Mouse (Mus musculus): Measurements from ENCODE around the gene Pdxk. TPM values are rescaled to one million over a fixed set of nuclear protein-coding genes. Genes with fewer than 3 reads are reported as not detected.

The Pdxk gene
- total RNA-seq, 2 experiments from 2014 or later, result 114 to 118 TPM

DNA sequence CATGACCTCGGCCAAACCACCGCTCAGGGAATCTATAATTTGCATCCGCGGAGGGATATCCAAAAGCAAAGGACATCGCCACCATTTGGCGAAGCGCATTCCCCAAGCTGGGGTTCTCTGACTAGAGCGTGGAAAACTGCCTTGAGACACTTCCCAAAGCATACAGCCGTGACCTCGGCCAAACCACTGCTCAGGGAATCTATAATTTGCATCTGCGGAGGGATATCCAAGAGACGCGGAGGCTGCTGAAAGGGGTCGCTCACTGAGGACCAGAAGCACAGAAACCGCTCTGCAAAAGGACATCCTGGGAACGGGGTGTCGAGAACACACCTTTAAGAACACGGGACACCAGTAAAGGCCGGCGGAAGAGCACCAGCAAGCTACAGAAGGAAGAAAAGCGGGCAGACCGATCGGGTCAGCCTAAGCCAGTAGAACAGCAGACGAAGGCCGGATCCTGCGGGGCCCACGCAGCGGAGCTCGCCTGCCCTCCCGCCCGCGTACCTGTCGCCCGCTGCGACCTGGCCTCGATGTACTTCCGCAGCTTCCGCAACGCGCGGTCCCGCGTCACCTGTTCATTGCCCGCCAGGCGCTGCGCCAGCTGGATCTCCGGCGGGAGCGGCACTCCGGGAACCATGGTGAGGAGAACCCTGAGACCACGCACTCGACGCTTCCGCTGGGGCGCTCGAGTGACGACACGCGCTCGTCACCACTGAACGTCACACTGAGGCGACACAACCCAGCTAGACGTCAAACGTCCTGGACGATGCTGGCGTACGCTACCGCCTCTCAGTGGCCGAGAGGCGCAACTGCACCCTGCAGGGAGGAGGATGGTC is 52.2 kb downstream of the Pdxk start, which contains the start of gene Rrp1:
Rrp1 (minus strand) TSS at position 725 of the 833 bp plus-strand sequence.
- peak; percentile 100 for TF ChIP-seq CTCF (IDR thresholded peaks at IDR 0.05)
- Histone ChIP-seq H3K4me3 (peak within 1 kb of the TSS; percentile 95), H3K27ac (peak within 1 kb of the TSS; percentile 85)
- intact Hi-C loops (cut with DNase I), result loop anchor here (5.0 kb wide), 1 partner anchor 225 kb away; the partner anchor contains the start of gene Pwp2
- peak; percentile 95 to 98 for DNase-seq (ENCODE audit: extremely low spot score in 1 of 2, low spot score in 2 of 2)

DNA sequence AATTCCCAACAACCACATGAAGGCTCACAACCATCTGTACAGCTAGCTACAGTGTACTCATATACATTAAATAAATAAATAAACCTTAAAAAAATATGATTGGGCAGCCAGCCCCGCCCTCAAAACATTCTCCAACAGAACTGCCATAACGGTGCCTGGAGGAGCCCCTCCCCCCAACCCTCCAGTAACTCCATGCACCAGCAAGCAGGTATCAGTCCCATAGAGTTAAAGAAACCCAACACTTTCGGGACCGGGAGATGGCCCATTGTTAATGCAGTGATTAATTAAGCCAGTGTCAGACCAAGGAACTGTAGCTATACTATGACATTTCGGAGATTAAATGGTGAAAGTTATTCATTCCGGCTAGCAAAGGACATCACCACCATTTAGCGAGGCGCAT is 52.9 kb downstream of the Pdxk start:
- Histone ChIP-seq H3K4me3 (peak overlapping the region; percentile 95), H3K27ac (peak overlapping the region; percentile 85)
- no peak for DNase-seq (ENCODE audit: extremely low spot score in 1 of 2, low spot score in 2 of 2)
- TF ChIP-seq CTCF (IDR thresholded peaks at IDR 0.05), result no peak
- intact Hi-C loops (cut with DNase I), result loop anchor here (5.0 kb wide), 1 partner anchor 225 kb away; the partner anchor contains the start of gene Pwp2

DNA sequence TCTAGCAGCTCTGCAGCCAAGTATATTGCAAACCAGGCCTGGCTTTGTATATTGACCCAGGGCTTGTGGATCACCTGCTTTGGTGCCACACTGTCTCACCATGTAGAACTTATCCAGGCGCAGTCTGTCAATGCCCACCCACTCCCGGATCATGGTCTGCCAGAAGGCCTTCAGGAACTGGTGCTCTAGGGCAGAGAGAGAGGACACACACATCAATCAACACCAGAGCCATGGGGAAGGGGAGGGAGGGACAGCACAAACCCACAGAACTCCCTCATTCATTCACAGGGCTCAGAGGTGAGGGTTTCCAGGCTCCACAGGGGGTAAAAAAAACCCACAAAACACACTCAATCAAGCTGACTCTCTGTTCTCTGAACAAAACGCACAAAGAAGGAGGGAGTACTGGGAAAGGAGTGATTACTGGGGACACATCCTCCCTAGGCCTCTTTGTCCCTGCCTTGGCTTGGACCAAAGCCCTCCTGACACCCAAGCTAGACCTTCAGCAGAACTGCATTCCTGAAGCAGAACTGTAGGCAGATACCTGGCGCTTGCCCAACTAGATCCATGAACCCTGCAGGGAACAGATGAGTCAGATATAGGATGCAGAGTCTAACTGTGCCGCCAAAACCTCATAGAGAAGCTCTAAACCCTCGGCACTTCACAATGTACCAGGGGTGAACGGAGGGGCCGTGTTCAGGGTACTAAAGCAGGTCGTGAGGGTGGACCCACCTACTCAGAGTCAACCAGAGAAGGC is 55.6 kb downstream of the Pdxk start:
- no peak for TF ChIP-seq CTCF (IDR thresholded peaks at IDR 0.05)
- intact Hi-C loops (cut with DNase I), result no loop called here
- no peak for DNase-seq (ENCODE audit: extremely low spot score in 1 of 2, low spot score in 2 of 2)

DNA sequence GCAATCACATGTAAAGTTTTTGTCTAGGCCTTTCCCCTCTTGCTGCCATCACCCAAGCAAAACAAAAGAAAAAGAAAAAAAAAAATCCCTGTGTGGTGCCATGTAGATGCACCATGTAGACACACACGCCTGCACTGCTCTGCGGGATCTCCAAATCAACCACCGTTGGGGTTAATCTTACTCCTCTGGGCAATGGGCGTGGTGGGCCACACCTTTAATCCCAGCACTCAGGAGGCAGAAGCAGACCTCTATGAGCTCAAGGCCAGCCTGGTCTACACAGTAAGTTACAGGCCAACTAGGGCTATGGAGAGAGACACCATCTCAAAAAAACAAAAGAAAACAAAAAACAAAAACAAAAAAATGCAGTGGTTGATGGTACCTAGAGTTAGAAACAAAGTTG is 57.6 kb downstream of the Pdxk start:
- DNase-seq (ENCODE audit: extremely low spot score in 1 of 2, low spot score in 2 of 2), result no peak
- Histone ChIP-seq H3K27ac (no peak overlapping the region), H3K4me3 (no peak overlapping the region)
- TF ChIP-seq CTCF (IDR thresholded peaks at IDR 0.05), result no peak
- intact Hi-C loops (cut with DNase I), result no loop called here

More for the DNA sequence above, 55.6 kb downstream of the Pdxk start:
- Histone ChIP-seq H3K4me3 (no peak overlapping the region), H3K27ac (no peak overlapping the region)

DNA sequence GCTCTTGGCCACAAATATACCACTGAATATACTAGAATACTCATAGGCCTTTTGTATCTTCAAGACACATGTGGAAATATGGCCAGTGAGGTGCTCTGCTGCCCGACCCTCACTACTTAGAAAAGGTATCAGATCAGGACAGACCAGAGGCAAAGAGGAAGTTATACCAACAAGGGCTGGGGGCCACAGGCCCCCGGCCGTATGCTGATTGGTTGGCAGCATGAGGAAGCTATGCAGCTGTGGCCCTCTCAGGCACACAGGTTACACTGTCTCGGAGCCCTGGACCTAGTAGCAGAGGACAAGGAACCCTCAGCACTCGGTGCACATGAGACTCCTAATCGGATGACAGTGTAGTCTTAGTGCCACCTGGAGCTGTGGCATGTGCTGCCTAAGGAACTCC is 58.6 kb downstream of the Pdxk start:
- intact Hi-C loops (cut with DNase I), result no loop called here

DNA sequence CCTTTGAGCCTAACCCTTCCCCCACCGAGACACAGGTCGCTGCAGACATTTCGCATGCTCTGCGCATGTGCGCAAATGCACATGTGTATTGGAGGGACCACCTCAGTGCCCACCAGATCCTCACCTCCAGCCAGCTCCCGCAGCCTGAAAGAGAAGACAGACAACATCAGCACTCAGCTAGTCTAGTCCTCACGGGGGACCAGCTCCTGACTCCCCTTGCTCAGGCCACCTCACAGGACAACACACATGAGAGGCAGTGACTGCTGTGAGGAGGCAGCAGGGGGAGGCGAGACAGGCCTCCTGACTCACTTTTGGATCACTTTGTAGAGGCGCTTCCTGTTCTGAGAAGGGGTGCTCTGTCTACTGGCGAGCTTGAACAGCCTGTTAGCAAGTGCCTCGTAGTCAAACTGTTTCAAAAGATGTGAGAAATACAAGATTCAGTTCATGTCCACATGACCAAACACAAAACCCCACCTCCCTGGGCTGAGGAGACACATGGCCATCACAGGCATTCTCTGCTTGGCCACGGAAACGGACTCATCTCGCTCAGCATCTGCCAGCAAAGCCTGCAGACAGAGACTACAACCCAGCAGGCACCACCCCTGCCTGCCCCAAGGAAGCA is 62.4 kb downstream of the Pdxk start:
- DNase-seq (ENCODE audit: extremely low spot score in 1 of 2, low spot score in 2 of 2), result no peak
- no peak overlapping the region for H3K27ac ChIP-seq
- H3K4me3 ChIP-seq, result no peak overlapping the region
- intact Hi-C loops (cut with DNase I), result no loop called here
- TF ChIP-seq CTCF (IDR thresholded peaks at IDR 0.05), result no peak

More for the DNA sequence above, 58.6 kb downstream of the Pdxk start:
- TF ChIP-seq CTCF (IDR thresholded peaks at IDR 0.05), result no peak
- Histone ChIP-seq H3K27ac (no peak overlapping the region), H3K4me3 (no peak overlapping the region)
- no peak for DNase-seq (ENCODE audit: extremely low spot score in 1 of 2, low spot score in 2 of 2)

DNA sequence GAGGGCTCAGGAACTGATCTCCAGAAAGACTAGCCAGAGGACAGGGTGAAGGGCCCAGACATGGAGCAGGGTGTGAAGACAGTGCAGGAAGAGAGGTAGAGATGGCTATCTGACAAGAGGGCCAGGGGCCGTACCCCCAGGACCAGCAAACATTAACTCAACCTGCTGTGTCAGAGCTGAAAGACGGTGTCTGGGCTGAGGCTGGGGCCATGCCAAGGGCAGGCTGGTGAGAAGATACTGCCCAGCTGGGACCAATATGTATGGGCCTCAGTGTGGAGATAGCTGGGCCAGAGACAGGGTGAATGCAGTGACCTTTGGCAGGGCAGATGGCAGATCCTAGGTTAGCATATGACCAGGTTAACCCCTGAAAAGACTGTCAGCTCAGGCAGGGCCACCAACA is 63.6 kb downstream of the Pdxk start:
- Histone ChIP-seq H3K4me3 (no peak overlapping the region), H3K27ac (no peak overlapping the region)
- no peak for TF ChIP-seq CTCF (IDR thresholded peaks at IDR 0.05)
- no peak for DNase-seq (ENCODE audit: extremely low spot score in 1 of 2, low spot score in 2 of 2)
- intact Hi-C loops (cut with DNase I), result no loop called here

DNA sequence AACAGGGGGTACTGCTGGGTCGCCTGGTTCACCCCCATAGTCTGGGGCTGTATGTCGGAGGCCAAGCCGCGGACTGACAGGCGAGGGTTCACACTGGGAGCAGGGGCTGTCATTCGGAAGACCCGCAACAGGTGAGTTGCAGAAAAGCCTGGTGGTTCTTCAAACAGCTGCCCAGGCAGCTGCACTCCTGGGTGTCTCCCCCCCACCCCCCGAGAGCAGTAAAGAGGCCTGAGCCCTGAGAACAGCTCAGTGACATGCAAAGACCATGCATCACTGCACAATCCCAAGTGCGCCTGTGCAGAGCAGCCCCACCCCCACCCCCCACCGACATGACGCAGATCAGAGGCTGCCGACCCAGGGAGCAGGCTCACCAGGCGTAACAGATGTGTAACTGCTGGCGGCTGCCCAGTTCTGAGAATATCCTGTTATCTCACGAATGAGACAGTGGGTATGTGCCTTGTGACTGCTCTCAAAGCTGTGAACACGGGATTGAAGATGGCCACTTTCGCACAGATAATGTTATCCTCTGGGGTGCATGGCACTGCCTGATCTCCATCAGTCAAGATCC is 65.6 kb downstream of the Pdxk start:
- no peak for DNase-seq (ENCODE audit: extremely low spot score in 1 of 2, low spot score in 2 of 2)
- intact Hi-C loops (cut with DNase I), result no loop called here
- H3K27ac ChIP-seq, result peak overlapping the region; percentile 50; the same call in 1 of the 2 replicates

DNA sequence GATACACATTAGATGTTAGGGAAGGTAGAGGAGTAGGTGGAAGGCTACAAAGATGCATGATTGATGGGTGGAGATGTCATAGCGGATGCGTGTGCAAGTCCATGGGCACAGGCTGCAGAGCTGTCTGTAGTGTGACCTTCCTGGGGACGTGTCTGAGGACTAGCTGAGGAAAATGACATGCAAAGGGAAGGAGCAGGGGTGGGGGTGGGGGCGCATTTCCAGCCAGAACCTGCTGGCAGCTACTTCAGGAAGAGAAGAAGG is 68.2 kb downstream of the Pdxk start:
- no peak for TF ChIP-seq CTCF (IDR thresholded peaks at IDR 0.05)
- Histone ChIP-seq H3K27ac (peak overlapping the region; percentile 47; the same call in 1 of the 2 replicates), H3K4me3 (no peak overlapping the region)
- DNase-seq (ENCODE audit: extremely low spot score in 1 of 2, low spot score in 2 of 2), result no peak
- intact Hi-C loops (cut with DNase I), result no loop called here

More for the DNA sequence above, 65.6 kb downstream of the Pdxk start:
- H3K4me3 ChIP-seq, result no peak overlapping the region
- no peak for TF ChIP-seq CTCF (IDR thresholded peaks at IDR 0.05)

DNA sequence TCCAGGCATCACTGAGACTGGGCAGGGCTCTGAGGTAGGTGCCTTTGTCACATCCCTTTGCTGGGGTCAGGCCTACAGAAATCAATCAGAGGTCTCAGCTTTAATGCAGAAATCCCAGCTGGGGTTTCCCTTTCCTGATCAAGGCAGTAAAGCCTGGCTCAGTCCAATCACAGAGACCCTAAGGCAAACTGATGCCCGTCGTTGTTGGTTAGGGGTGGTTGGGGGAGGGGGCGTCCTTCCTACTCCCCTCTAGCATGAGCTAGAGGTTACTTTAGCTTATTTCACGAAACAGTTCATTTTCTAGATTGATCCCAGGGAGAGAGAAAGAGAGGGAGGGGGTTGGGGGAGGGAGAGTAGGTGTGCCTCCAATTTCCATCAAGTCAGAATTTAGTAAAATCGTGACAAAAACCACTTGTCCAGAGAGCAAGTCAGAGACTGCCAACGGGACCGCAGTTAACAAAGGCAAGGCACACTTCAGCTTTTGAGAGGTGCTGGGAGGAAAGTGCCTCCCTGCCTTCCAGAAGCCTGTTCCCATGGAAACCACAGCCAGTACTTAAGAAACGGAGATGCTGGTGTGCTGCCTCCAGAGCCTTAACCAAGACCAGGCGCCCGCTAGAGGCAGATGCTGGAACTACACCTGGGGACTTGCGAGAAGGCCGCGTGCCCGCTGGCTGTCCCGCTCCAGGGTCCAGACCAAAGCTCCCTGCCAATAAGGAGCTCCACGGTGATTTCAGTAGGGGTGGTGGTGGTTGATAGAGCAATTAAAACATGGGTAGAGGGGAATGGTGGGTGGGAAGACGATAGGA is 68.8 kb downstream of the Pdxk start:
- peak; percentile 100 for TF ChIP-seq CTCF (IDR thresholded peaks at IDR 0.05)
- intact Hi-C loops (cut with DNase I), result no loop called here
- Histone ChIP-seq H3K27ac (peak overlapping the region; percentile 47; the same call in 1 of the 2 replicates), H3K4me3 (no peak overlapping the region)
- peak; percentile 94 to 99 for DNase-seq (ENCODE audit: extremely low spot score in 1 of 2, low spot score in 2 of 2)

DNA sequence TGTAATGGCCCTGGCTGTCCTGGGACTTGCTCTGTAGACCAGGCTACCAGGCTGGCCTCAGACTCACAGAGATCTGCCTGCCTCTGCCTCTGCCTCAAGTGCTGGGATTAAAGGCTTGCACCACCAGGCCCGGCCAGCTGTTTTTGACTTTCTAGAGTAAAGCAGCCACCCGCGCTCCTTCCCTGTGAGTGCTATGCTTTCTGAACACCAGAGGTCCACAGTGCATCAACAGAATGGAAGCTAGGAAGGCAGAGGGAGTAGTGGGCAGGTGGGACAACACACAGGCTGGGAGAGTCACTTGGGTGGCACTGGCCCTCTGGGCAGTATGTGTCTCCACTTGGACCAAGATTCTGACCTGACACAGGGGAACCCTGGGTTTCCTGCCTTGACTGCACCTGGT is 69.4 kb downstream of the Pdxk start:
- no peak for DNase-seq (ENCODE audit: extremely low spot score in 1 of 2, low spot score in 2 of 2)
- TF ChIP-seq CTCF (IDR thresholded peaks at IDR 0.05), result no peak; the same call in 1 of the 2 replicates
- H3K27ac ChIP-seq, result no peak overlapping the region
- no peak overlapping the region for H3K4me3 ChIP-seq
- intact Hi-C loops (cut with DNase I), result no loop called here
